Mouse (Mus musculus): ENCODE measurements around the gene Alpk1.

The Alpk1 gene

DNA sequence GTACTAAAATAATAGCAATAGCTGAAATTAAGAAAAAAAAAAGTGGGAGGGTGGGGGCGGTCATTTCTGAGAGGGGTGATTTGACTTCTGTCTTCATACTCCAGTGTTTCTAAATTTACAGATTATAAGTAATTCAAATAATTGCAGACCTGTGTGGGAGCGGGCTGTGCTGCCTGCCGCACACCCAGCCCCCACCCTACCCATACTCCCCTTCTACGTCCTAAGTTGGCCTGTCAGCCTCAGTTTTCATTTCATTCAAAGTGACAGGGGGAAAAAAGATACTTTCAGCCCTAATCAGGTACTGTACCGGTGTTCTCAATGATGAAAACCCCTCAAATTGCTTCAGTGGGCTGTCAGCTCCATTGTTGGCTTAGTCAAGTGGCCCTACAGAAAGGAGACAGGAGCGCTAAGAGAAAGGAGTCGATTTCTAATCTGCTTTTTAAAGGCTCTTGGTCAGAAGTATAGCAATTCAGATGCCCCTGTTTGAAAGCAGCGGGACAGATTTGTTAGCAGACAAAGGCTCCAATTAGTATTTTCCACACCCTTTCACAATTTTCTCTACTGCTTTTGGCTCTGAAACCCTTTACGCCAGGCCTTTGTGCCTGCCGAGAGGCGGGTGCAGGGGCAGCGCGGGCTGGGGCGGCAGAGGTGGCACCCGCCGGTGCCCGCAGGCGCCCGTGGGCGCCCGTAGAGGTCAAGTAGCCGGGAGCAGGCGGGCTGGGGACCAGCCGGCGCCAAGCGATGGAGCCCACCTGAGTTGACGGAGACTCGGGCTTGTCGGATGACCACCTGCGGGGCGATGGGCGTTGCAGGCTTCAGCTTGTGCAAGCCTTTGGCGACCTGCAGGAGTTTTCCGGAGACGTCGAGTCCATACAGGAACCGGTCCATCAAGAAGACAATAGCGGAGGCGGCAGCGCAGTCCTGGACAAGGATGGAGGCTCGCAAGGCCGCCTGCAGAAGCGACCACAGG is 85.2 kb downstream of the Alpk1 start:
- no peak for DNase-seq

DNA sequence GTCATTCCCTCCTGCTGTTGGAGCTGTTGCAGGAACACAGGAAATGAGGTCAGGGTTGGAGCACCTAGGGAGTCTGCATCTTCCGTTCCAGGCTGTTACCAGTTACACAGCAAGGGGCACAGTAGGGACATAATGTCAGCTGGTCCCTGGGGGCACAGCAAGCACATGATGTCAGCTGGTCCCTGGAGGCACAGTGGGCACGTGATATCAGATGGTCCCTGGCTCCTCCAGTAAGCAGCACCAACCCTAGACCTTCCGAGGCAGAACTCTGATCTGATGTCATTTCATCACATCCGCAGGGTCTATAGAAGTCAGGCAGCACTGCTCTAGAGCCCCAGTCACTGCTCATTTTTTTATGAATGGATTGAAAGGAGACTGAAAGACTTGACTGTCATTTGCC is 89.1 kb downstream of the Alpk1 start:
- DNase-seq = no peak

DNA sequence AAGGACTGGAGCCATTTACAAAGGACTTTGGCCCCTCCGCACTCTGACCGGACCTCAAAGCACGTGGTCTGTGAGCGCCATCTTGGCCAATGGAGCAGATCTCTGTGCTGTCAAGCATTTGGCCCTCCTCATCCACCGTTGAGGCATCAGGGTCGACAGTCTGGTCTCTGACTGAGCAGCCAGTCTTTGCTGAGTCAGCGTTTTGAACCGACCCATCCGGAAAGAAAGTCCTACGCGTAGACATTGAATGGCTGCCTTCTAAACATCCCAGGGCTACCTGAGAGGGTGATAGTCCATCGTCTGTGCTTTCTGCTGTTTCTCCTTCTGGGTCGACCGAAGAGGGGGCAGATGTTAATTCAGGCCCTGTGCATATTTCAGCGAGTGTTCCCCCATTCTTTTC is 100.6 kb downstream of the Alpk1 start:
- no peak for DNase-seq

DNA sequence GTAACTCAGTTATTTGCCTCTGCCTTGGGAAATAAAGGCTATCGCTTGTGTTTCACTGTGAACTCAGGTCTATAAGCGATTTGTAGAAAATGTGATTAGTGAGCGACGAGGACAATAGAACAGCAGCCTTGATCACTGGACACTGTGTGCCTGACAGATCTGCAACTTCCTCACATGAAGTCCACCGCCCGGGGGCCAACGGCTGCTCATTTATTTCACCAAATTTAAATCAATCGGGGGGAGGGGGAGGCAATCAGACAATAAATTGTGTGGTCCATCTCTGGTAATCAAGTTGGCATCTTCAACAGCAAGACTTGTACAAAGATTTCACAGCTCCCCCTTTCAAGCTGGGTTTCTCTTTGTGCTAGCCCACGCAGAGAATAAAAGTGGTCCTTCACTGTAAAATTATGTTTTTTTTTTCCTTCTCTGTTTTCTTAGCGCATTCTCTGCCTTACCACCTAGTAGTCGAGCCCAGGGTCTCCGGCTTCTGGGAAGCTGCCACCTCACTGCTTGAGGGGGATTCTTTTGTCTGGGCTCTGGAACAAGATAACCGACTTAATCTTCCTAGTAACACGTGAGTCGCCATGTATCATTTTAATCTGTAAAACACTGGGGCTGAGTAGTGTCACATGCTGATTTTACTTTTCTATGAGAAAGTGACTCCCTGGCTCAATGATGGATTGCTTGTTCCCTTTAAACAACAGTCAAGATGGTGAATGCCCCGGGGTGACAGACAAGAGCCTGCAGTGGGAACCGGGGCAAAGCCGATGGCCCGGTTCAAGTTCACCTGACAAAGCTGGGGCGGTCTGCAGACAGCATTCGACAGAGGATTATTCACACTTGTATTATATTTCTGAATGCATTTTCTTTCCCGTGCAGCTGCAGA is 118.4 kb downstream of the Alpk1 start:
- DNase-seq = no peak

DNA sequence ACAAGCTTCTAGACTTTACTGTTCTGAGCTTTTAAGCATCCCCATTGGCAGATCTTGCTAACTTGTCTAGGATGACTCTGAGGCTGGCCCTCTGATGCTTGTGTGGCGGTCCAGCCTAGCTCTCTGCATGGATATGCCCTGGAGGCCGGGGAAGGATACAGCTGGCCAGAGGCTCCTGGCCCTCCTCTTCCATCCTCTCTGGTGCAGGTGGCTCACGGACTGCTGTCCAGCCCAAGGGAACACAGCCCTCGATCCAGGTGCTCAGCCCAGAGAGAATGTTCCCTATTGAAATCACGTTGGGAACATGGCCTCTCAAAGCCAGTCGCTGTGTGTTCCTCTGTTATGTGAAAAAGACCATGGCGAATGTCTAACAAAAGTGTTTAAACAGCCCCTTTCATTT is 119.6 kb downstream of the Alpk1 start:
- DNase-seq = no peak

DNA sequence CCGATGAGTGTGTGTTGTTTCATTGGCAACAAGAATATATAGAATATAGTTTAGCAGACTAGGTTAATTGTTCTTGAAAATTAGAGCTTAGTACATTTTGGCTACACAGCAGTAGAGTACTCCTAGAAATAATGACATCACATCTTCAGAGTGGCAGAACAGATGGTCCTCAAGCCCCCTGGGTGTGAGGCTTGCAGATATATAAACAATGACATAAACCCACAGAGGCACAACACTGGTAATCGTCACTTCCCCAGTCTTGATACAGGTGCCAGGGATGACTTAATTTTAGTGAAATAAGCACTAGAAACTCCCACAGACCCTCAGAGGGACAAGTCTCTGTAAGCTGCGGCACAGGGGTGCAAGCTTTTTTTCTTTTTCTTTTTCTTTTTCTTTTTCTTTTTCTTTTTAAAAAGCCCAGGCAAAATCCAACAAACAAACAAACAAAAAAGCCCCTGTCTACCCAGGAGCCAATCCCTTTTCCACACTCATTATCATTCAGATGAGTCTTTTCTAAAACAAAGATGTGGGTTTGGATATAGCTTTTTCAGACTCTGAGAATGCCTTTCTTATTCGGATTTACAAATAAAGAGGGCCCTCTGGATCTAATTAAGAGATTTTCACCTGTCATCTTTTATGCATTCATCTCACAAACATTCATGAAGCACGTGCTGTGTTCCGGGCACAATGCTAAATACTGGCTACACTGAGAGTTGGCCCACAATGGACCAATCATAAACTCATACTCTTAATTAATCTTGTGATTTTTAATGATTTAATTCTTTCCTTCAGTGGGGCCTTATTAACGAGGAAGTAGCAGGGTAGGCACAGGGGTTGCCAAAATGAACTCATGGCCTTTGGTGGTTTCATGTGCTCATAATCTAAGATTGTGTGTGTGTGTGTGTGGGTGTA is 128.3 kb downstream of the Alpk1 start:
- no peak for DNase-seq

DNA sequence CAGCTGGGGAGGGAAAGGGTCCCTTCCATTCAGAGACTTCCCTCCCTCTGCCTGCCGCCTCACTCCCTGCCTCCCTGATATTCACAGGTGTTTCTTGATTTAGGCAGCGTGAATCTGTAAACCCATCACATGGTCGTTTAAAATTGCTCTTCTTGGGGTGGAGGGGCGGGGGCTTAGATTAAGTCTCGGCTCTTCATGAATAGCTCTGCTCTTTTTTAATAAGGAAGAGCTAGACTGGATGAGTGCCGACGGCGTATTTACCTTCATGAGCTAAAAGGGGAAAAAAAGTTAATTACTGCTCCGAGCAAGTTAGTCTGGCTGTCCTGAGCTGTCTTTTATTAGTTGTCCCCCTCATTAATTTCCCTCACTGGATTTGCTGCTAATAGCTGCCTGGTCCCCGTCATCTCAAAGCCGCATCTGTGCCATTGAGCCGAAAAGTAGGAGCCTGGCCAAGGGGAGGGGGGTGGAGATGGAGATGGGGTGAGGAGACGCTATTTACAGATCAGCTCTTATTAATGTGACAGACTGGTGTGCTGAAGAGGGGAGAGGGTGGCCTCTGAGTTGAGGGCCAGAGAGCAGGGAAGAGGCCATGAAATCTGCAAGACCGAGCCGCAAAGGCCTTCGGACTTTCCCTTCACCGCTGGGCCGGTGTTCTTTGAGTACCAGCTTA is 134.0 kb downstream of the Alpk1 start:
- DNase-seq = no peak

DNA sequence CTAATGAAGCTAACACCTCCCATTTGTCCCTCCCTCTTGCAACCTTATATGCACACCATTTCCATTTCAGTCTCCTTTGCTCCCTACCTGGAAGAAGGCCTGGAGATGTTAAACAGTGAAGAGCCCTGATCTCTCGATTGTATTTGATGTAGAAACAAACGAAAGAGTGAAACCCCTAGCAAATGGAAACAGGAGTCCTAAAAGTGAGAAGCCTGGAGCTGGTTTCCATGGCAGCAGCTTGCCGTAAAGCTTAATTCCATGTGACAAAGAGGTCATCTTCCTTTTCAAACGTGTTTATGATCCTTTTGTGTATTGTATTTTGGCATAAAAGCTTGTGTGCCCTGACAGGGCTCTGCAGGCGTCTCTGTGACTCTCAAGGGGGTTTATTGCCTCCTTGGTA is 138.1 kb downstream of the Alpk1 start:
- DNase-seq = no peak

DNA sequence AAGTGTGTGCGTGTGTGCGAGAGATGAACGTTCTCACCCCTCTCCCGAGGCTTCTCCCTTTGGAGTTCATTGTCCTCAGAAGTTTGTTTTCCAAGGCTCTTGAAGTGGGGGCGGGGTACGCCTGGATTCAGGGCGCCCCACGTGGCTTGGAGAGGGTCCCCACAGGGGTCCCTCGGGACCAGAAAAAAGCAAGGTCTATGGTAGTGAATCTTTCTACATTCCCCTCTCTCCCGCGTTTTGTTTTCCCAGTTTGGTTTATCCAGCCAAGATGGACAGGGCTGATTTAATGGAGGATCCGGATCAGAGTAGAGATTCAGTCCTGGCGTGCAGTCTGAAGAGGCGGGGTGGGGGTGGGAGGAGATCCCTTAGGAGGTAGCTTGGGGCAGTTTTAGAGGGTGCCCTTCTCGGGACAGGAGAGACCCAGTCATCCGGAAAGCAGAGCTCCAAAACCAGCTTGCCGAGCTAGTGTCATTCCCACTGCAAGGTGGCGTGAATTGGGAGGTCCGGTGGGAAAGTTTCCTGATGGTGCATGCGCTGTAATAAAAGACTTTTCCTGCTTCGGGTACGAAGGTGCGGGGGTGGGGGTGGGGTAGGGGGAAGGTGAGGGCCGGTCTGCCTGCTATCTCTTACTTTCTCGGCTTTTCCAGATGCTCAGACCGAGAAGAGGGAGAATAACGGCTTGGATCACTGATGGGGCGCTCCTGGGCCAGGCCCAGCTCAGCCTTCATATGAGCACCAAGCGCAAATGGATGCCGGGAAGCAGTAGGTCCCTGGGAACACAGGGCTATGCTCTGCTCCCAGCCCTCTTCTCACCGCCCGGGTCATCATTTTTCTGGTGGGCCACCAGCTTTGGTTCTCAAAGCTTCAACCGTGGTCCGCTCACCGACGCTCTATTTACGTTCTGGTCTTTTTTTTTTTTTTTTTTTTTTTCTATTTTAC is 139.3 kb downstream of the Alpk1 start:
- DNase-seq = no peak

DNA sequence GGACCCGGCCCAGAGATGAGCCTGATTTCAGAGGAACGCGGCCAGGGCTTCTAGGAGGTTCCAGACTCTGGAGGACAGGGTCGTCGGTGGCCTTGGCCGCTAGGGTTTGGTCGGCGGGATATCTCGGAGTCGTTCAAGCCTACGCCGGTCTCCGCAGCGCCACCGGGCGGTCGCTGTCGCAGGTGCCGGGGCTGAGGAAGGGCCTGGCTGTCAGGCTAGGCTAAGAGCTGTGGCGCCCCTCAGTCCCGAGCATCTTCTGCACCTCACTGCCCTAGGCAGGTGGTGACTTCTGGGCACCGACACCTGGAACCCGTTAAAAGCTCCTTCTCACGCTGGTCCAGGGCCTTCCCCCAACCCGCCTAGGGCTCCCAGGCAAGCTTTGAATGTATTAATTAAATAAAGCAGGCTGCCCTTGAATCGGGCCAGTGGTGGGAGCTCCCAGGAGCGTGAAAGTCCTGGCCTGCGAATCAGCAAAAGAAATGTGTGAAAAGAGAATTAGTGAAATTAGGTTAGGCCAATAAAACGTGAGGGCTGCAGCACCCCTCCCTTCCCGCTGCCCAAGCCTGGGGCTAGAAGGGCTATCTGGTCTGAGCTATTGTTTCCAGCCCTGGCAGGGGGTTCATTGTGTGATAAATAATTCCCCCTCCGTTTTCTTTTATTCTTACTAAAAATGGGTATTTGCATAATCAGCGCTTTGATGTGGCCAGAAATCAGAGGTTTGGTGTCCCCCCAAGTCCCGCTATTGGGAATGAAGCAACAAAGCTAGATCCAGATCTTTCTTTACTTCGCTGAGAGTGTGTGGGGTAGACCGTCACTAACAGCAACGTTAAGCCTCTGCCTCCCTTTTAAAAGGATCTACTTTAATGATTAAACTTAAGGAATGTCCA is 140.2 kb downstream of the Alpk1 start:
- no peak for DNase-seq

DNA sequence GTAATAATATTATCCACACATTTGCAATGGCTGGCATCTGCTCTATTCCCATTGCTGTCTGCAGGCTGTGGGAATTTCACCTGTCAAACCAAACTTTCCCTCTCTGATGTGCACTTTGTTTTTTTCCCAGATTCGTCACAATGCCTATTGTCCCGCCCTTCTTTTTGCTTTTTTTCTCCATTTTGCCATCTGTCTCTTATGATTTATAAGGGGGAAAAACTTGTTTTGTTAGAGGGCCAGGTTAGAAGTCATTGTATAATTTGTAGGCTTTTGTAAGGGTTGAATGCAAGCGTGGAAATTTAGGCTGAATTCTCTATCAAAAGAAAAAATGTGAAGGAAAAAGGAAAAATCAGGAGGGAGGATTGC is 145.4 kb downstream of the Alpk1 start:
- DNase-seq = no peak

DNA sequence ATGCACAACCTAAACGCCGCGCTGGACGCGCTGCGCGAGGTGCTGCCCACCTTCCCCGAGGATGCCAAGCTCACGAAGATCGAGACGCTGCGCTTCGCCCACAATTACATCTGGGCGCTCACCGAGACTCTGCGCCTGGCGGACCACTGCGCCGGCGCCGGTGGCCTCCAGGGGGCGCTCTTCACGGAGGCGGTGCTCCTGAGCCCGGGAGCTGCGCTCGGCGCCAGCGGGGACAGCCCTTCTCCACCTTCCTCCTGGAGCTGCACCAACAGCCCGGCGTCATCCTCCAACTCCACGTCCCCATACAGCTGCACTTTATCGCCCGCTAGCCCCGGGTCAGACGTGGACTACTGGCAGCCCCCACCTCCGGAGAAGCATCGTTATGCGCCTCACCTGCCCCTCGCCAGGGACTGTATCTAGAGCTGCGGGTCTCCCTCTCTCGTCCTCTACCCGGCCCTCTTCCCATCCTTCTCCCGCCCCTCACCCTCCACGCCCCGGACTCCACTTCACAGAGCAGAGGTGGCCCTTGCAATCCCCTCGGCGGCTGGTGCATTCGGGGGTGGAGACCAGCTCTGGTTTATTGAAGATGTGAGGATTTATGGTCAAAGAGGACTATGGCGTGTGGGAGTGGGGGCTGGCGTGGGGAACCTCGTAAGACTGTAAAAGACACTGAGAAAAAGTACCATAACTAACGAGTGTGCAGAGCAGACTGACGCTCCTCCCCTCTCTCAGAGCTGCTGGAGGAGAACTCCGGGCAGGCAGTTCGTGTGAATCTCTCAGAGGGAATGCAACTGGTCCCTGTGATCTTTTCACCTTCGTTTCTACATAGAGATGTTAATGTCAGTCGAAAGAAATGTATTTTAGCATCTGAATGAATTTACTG is 146.0 kb downstream of the Alpk1 start:
- DNase-seq = peak; percentile 19 to 32

DNA sequence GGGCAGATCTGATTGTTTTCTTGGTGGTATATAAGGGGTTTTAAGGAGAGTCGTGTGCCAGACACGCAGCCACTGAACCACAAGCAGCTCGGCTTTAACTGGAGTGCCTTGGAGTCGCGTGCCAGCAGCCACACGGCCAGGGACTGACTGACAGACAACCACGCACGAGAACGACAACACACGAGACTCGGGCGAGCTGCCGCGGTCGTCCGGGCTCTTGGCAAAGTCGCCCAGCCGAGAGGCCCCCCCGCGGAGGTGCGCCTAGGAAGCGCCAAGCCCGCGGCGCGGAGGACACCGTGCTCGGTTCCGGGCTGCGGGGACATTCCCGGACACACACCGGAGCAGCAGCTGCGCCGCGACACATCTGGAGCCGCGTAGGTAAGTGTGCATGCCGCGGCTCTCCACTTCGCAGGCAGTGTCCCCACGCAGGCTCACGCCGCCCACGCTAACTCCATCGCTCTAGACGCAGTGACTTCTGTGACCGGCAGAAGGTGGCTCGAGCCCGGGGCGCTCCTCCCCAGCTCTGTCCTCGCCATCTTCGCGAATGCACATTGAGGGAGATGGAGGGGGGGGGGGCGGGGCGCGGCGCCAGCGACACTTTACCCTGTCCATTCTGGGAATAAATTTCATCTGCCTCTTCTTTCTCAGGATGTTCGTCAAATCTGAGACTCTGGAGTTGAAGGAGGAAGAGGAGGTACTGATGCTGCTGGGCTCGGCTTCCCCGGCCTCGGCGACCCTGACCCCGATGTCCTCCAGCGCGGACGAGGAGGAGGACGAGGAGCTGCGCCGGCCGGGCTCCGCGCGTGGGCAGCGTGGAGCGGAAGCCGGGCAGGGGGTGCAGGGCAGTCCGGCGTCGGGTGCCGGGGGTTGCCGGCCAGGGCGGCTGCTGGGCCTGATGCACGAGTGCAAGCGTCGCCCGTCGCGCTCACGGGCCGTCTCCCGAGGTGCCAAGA is 147.0 kb downstream of the Alpk1 start, which contains the start of gene Neurog2:
Neurog2 (plus strand) TSS at position 56 of the 953 bp plus-strand sequence.
- no peak for DNase-seq

DNA sequence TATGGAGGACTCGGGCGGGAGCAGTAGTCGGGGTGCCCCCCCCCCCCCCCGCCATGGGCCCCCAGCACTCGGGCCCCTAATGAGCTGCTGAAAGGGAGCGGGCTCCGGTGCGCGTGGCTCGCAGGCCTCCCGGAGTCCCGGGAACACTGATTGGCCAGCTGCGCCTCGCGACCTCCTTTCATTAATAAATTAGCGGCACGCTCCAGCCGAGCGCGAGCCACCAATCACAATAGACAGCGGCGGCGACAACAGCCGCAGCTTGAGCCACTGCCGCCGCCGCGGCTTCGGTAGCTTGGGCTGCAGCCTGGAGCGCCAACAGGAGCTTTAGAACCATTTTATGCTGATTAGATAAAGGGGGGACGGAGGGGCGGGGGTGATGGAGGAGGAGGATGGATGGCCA is 147.8 kb downstream of the Alpk1 start:
- DNase-seq = no peak

DNA sequence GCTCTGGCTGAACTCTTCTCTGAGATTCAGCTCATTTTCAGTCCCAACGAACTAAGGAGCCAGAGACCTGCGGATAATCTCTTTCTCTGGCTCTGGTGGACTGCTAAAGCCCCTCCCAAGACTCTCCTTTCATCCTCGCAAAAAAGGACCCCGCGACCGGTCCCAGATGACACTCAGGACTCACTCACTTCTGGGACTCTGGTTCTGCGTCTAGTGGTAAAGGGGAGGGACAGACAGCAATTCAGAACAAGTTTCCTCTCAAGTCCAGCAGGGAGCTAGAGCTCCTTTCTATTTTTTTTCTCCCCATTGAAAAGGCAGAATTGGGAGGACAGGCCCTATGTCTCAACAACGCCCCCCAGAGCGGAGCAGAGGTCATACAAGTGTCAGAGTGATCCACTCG is 148.7 kb downstream of the Alpk1 start:
- no peak for DNase-seq

DNA sequence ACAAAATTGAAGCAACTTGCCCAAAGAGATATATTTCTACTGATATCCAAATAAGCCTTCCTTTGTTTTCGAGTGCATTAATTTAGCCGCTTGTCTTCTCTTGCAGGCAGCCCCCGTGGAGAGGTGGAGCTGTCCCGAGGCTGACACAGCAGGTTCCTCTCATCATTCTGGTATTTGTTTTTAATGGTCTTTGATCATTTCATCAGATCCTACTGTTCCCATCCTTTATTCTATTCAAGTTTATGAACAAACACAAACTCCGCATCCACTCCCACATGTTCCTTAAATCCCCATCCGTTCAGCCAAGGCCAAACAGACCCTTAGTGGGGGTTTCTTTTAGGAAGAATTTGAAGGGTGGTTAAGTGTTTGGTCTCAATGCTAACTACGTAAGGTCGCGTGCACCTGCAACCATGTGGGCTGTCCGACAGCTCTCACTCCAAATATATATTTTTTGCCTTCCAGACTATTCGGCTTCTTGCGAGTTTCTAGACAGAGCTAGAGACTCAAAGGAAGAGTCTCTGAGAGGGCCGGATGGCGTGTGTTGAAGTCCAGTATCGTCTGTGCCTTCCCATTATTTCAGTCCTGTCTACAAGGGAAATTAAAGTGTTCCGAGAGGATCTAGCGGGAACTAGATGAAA is 149.5 kb downstream of the Alpk1 start:
- no peak for DNase-seq

DNA sequence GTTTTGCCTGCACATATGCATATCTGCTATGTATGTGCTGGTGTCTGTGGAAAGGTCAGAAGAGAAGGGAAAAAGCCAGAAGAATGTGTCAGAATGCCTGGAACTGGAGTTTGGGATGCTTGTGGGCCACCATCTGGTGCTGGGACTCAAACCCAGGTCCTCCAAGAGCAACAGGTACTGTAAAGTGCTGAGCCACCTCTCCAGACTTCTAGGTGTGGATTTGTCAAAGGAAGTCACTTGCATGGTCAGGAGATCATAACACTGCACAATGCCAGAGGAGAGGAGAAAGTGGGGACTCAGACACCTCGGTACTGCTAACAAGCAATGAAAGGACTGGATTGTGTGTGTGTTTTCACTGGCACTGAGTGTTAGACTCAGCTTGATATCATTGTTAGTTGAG is 150.1 kb downstream of the Alpk1 start:
- DNase-seq = no peak

All from thymus, adult 18-20 months (tissue).